Mouse (Mus musculus): ENCODE results near the gene Xpr1. TPM values are rescaled to one million over a fixed set of nuclear protein-coding genes. Genes with fewer than 3 reads are reported as not detected.
A peak's percentile ranks its signal among the peaks of the same experiment; 100 is the strongest.

Xpr1 gene
- total RNA-seq, 2 experiments from 2014 or later = 28.4 to 30.8 TPM

DNA sequence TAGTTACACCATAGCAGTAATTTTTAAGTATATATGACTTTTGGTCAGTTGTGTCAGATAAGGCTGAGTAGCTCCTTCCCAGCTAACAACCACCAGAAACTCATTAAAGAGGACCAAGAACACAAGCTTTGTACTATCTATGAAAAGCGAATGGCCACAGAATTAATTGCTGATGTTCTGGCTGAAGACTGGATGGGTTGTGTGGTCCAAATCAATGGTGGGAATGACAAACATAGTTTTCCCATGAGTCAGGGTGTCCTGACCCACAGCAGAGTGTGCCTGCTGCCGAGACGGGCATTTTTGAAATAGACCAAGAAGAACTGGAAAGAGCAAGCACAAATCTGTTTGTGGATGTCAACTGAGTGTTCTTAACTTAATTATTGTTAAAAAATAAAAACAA is 68.7 kb downstream of the Xpr1 start:
- intact Hi-C loops (cut with DNase I; ENCODE audit: low total_unique reads) = loop anchor here (10.0 kb wide), 1 partner anchor 66 kb away; the partner anchor contains the start of gene Xpr1
- no peak for DNase-seq

DNA sequence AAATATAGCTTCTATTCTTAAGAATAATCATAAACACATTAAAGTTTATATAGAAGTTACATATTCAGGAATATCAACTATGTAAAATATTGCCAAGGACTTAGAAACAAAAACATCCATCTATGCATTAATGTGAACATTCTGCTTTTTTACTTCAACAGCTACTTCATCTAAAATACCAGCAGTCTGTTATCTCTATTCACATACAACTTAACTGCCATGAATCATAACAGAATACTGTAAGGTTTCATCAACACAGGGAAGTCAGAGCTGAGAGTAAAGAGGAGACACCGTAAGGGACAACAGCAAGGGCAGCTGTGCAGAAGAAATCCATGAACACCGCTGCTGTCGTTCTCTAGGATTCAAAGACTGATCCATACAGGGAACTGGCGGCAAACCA is 69.9 kb downstream of the Xpr1 start:
- no peak for DNase-seq
- intact Hi-C loops (cut with DNase I; ENCODE audit: low total_unique reads) = loop anchor here (10.0 kb wide), 1 partner anchor 67 kb away; the partner anchor contains the start of gene Xpr1

DNA sequence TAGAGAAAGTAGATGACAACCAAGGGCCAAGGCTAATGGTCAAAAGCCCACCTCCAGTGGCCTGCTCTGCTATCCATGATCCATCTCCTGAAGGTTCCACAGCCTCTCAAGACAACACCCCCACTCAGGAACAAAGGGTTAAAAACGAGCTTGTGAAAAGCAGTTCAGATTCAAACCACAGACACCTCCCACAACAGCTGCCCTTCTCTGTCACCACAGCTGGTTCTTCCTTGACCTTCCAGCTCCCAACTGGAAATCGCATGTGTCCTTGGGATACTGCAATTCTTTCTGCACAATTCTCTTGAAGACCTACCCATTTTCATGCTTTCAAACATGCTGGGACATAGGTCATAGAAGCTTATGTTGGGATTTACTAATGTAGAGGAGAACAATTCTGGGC is 73.2 kb downstream of the Xpr1 start:
- intact Hi-C loops (cut with DNase I; ENCODE audit: low total_unique reads) = loop anchor here (10.0 kb wide), 1 partner anchor 71 kb away; the partner anchor contains the start of gene Xpr1
- DNase-seq = no peak

DNA sequence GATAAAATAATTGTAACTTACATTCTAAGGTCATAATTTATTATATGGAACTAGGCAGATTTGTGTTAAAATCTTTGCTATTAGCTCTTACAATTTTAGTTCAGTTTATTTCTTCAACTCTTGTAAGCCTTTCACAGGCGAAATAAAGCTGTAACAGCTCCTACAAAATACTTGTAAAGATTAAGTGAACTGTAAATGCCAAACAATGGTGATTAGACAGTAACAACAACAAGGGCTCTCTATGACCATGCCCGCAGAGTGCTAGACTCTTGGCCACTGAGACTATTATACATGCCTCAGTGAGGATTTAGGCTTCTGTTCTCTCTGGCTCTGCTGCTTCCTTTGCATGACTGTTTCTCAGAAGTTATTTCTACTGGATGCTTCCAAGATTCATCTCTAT is 77.6 kb downstream of the Xpr1 start:
- intact Hi-C loops (cut with DNase I; ENCODE audit: low total_unique reads) = loop anchor here (10.0 kb wide), 1 partner anchor 75 kb away; the partner anchor contains the start of gene Xpr1
- DNase-seq = no peak

DNA sequence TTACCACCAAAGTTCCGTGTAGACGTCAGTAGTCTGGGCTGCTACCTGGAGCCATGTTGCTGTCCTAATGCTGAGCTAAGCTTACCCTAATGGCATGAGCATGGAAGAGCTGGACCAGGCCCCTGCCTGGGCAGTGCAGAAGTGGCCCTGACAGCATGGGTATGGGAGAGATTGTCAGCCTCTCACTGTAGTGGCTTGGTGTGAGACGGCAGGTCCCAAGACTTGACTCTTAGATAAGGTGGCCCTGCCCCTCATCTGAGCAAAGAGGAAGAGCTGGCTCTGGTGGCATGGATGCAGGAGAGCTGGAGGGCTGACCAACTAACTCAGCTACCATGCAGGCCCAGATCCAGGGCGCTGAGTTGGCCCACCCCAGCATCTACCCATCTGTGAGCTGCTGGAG is 79.9 kb downstream of the Xpr1 start:
- DNase-seq = no peak
- intact Hi-C loops (cut with DNase I; ENCODE audit: low total_unique reads) = no loop called here

DNA sequence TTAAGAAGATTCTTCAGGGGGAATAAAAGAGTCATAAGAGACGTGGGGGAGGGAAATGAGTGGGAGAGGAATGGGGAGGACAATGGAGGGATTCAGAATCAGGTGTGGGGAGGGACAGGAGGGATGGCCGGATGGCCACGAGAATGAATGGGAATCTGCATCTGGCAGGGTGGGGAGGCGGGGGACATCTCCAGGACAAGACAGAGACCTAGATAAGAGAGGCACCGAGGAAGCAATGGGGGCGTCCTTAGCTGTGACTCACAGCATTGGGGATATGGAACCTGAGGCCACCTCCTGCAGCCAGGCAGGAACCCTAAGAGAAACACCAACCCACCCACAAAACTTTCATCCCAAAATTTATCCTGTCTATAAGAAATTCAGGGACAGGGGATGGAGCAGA is 81.3 kb downstream of the Xpr1 start:
- no peak for DNase-seq
- intact Hi-C loops (cut with DNase I; ENCODE audit: low total_unique reads) = no loop called here

DNA sequence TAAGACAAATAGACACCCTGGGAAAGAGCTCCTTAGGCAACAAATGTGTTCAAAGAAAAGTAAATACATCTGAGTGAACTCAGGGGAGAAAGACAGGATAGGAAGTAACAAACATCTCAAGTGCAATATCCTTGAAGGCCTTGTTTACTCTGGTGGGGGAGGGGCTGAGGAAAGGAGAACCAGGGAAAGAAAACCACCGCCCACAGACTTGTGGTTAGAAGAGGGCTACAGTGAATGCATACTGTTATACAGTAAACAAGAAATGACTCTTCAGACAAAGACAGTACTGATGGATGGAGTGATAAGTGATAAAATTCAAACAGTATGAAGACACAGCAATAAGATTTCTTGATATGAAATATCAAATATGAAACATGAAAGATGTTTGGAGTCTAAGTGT is 95.0 kb downstream of the Xpr1 start:
- intact Hi-C loops (cut with DNase I; ENCODE audit: low total_unique reads) = no loop called here

DNA sequence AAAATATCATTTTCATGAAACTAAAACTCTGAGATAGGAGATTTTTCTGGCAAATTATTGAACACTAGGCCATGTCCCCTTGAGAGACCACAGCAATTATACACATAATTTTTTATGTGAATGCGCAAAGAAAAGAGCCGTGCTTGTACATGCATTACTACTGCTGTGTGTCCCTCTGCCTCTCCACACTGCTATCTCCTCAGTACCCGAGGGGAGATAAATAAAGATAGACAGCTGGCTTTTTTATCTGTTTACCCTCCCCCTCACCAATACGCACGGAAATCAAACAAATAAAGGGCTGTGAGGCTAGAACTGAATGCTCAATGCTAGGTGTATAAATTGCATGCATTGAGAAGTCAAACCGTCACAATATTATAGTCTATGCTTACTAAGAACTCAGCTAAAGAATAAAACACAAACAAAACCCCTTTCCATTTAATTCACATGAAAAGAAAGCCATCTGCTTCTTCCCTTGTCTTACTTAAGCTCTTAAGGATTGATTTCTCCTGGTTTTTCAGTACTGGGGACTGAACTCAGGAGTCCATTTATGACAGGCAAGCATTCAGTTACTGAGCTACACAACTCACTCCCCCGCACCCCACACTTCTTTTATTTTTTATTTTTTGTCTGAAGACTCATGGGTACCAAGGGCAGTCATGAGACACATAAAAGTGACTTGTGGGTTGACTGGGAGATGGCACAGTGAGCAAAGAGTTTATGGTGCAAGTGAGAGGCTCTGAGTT is 97.0 kb downstream of the Xpr1 start:
- DNase-seq = no peak
- intact Hi-C loops (cut with DNase I; ENCODE audit: low total_unique reads) = no loop called here

More for the DNA sequence above, 95.0 kb downstream of the Xpr1 start:
- DNase-seq = no peak

DNA sequence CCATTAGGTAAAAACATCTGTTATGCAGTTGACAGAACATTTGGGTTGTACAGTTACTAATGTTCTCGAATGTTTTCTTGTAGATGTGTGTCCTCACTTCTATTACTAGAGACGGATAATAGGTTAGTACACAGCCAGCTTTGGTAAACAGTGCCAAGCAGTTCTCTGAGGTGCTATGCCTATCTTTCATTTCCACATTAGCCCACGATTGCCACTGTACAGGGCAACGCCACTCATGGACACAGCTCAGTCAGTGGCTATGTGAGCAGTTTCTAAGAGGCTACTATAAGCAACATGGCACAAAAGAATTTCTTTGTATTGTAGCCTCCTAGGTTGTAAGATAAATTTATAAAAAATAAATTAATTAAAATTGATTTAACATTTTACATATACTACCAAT is 97.7 kb downstream of the Xpr1 start:
- DNase-seq = no peak
- intact Hi-C loops (cut with DNase I; ENCODE audit: low total_unique reads) = no loop called here

DNA sequence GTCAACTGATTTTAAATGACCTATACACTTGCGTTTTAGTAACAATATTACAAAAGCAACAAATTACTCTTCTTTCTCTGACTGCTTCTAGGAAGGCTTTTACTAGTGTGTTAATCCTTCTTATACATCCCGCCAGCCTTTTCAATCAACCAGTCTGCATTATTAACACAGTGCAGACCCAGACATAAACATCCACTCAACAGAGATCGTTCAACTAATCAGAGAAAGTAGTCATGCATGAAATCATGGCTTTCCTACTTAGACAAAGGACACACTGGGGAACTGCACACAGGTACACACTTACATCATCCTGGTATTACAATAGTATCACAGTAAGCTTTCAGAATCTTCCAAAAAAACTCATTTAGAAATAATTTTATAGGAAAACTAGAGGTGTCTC is 105.5 kb downstream of the Xpr1 start:
- intact Hi-C loops (cut with DNase I; ENCODE audit: low total_unique reads) = no loop called here

DNA sequence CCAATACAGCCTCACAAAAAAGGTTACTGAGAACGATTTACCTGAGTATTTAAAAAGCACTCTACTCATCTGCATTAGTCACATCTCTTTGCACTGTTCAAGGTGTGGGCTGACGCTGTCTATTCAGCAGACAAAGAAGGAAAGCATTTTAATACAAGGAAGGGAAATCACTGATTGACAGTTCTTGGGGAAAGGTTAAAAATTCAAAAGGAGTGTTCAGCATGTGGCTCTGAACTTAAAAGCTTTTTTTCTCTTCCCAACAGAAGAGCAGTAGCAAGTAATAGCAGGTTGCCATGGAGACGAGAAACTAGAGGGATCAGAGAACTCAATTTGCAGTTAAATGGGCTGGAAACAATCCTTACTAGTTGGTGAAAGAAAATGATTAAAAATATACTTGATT is 110.3 kb downstream of the Xpr1 start:
- intact Hi-C loops (cut with DNase I; ENCODE audit: low total_unique reads) = no loop called here
- DNase-seq = no peak

More for the DNA sequence above, 105.5 kb downstream of the Xpr1 start:
- no peak for DNase-seq

DNA sequence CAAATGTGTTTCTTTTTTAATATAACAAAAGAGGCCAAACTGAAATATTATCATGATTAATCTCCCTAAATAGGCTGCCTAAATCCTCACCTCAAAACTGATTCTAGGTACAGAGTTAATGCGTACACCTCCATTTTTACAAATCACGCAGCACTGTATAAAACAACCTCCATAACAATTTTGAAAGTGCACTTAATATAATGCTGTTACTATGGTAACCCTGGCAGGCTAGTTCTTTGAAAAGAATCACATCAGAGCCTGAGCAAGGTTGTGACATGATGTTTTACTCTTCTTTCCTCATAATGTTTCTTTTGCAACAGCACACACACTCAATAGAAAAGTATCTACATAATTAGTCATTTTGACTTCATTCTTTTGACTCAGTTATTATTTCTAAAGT is 113.8 kb downstream of the Xpr1 start:
- intact Hi-C loops (cut with DNase I; ENCODE audit: low total_unique reads) = no loop called here
- DNase-seq = no peak

DNA sequence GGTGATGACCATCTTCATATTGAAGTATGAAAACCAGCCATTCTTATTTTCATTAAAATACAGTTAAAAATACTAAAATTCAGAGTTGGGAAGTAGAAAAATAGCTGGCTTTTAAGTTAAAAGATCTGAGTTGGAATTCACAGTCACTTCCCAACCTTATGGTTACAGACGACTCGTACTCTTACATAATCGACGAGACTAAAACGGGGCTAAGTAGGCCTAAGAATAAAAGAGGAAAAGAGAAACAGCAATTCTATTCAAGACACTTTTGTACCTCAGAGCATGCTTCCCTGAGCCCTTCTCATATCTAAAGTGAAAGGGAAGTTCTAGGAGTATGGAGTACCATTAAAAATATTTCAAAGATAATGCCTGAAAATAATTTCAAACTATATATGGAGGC is 119.6 kb downstream of the Xpr1 start:
- intact Hi-C loops (cut with DNase I; ENCODE audit: low total_unique reads) = no loop called here
- no peak for DNase-seq

DNA sequence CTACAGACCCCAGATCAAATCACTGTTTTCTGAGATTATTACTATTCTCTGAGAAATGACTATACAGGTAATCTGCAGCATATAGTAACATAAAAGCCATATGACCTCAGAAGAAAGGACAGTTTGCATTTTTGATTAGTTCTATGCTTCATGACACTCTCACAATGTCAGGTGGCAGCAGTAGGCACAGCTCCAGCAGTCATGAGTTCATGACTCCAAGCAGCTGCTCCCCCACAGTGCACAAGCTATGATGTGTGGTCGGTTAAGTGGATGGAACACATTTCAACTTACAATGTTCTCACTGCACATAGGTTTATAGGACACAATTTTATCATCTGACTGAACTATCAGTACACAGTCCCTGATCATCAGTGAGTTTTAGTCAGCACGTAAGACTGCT is 120.0 kb downstream of the Xpr1 start:
- DNase-seq = no peak
- intact Hi-C loops (cut with DNase I; ENCODE audit: low total_unique reads) = no loop called here

DNA sequence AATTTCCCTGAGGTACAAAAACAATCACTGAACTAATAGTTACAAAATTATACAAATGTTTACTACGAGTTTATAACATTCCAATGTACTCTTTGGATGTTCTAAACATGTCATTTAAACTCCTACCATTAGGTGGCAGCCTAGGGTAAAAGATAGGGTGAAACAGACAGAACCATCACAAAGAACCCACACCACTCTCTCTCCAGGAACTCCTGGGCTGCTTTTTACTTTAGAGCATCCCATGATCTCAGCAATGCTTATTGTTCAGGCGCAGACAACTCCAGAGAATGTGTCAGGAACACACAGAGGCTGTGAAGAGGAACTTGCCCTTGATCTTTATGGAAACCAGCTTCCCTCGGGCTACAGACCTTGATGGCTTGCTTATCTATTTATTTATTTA is 123.8 kb downstream of the Xpr1 start:
- intact Hi-C loops (cut with DNase I; ENCODE audit: low total_unique reads) = loop anchor here (5.0 kb wide), 1 partner anchor 244 kb away; no protein-coding TSS in a partner anchor
- no peak for DNase-seq

DNA sequence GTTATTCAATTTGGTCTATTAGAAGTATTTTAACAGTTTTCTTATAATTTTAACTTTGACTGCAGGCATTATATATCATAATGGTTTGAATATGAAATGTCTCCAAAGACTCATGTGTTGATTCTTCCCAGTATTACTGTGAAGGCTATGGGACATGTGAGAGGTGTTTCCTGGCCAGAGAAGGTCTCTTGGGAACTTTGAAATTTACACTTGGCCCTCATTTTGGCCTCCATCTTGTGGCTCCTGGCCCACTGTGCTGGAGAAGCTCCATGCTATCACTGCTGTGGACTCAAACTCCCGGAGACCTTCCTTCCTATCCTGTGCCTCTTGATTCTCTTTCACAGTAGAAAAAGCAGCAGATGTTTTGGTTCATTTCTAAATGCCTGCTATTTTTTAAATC is 127.8 kb downstream of the Xpr1 start:
- no peak for DNase-seq
- intact Hi-C loops (cut with DNase I; ENCODE audit: low total_unique reads) = no loop called here

DNA sequence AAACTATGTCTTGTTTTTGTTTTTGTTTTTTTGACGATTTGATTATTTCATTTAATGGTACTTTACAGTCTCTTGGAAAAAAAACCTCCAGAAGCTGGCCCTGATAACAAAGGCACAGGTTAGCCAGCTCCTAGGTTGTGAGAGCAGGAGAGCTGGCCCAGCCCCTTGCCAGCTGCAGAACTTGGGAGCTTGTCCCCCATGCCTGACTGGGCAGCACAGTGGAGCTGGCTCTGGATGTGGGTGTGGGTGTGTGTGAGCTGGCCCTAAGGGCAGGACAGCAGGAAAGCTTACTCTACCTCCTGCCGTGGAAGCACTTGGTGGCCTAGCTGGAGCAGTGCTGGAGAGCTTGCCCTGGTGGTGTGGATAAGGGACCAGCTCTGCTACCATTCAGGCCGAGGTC is 129.2 kb downstream of the Xpr1 start:
- intact Hi-C loops (cut with DNase I; ENCODE audit: low total_unique reads) = no loop called here
- no peak for DNase-seq

DNA sequence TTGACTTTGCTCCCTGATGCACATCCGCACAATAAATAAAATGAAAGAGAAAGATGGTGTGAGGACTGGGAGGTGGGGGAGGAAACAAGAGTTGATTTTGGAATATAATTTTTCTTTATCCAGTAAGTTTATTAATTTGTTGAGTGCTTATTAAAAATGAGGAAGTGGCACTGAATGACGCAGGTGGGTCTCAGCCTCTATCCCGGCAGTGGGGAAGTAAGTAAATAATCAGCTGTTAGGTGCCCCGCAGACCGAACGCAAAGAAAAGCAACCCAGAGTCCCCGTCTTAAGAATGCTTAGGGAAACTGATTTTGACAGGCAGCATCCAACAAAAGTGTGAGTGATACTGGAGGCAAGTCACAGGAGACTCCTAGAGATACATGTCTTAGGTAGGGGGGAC is 133.4 kb downstream of the Xpr1 start:
- intact Hi-C loops (cut with DNase I; ENCODE audit: low total_unique reads) = loop anchor here (5.0 kb wide), 2 partner anchors 42 to 257 kb away; partner anchors contain the start of gene BC034090
- no peak for DNase-seq

DNA sequence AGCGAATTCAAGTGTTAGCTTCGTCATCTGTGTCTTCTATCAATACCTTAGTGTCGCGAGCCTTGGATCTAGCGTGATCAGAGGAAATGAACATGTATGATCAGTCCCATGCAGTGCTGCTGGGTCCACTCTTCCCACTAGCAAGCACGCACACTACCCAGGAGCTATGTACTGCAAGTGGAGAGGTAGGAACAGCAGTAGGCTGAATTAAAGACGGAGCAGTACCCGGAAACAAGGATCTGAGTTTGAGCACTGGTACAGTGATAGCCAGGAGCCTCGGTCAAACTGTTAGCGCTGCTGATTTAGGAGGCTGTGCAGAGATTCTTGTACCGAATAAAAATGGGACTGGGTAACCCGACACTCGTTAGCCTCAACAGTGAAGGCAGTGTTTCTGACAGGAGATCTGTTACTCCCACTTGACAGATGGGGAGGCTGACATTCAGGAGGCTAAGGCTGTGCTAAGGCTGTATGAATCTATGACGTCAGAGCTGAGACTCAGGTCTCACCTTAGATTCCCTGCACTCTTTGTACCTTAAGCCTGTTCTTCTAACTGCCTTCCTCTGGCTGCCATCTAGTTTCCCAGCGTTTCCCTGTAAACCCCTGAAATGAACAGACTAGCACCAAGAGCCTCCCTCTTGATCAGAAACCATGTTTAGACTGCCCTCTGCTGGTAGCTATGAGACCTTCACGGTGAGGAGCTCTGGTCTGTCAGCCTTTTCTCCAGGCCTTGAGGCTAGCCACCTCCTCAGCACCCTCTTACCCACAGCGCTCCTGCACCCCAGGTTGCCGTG is 136.0 kb downstream of the Xpr1 start:
- intact Hi-C loops (cut with DNase I; ENCODE audit: low total_unique reads) = loop anchor here (5.0 kb wide), 2 partner anchors 39 to 254 kb away; partner anchors contain the start of gene BC034090

DNA sequence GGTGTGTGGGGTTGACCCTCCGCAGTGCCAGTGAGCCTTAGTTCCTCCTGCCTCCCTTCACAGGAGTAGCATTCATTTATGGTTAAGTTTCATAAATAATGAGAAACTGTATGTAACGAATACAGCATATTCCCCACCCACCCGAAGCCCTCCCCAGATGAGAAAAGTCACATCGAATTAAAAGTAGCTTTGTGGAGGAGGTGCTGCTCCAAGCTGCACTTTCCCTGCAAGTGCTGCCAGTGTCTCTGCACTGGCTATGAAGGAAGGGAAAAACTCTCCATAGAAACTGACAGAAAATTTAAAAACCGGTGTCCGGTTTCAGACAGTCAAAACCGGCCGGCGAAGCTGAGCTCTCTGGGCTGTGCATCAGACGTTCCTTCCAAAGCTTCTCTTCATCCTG is 136.9 kb downstream of the Xpr1 start:
- intact Hi-C loops (cut with DNase I; ENCODE audit: low total_unique reads) = loop anchor here (5.0 kb wide), 2 partner anchors 38 to 253 kb away; partner anchors contain the start of gene BC034090
- DNase-seq = no peak

More for the DNA sequence above, 136.0 kb downstream of the Xpr1 start:
- peak; percentile 51 for DNase-seq
